Mouse (Mus musculus): ENCODE results near the gene Bahcc1. TPM values are rescaled to one million over a fixed set of nuclear protein-coding genes. Genes with fewer than 3 reads are reported as not detected.

Bahcc1 gene
- polyA plus RNA-seq, 1 experiment from 2014 or later, result 14.8 TPM

DNA sequence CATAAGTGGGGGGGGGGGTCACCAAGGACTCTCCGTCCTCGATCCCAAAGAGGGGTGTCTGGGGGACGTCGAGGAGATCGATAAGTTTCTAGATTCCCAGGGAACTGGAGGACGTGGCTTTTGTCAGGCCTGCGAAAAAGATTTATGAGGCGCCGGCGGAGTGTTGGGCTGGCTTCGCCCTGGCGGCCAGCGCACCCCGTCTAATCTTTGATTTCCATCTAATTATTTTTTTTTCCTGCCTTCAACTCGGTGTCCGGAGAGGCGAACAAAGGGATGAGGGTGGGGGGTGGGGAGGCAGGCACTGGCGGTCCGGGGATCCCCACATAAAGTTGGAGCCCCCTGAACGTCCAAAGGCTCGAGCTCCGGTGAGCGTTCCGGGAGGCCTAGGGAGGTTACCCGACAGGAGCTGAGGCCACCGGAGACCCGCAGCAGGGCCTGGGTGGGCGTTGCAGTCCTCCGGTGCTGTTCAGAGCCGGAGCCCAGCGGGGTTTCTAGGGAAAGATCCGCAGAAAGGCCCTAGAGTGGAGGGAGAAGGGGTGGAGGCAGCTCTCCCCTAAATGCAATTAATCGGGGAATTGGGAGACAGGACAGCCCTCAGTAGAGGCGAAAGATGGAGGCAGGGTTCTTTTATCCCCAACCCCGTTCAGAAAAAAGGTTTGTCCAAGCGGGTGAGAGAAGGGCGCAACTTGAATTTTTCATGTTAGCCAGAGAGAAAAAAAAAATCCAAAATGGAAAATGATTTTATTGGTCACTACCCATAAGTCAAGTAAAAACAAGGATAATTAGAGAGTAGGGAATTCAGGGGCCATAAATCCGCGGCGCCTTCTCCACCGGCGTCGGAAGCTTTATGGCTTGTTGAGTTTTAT lies 45.3 kb upstream of the Bahcc1 start:
- WGBS, result 1% methylated on average over 43 of the region's 43 CpGs
- Histone ChIP-seq H3K9me3 (ENCODE audit: control insufficient read depth, low read length) (no peaks in the 10 kb centered on the region), H3K4me2 (ENCODE audit: low read length) (peak overlapping the region; percentile 92), H3K27me3 (replicated peaks; ENCODE audit: control insufficient read depth, insufficient read depth, low read length) (no peaks in the 10 kb centered on the region), H3K4me3 (replicated peaks; ENCODE audit: low read length) (peak overlapping the region; percentile 77), H3K27ac (ENCODE audit: low read length) (peak overlapping the region; percentile 95), H3K36me3 (ENCODE audit: control insufficient read depth, insufficient read depth) (no peaks in the 10 kb centered on the region), H3K4me1 (replicated peaks; ENCODE audit: control insufficient read depth, insufficient read depth, low read length) (peaks cover 35% of the 10 kb centered on the region), H3K9ac (replicated peaks; ENCODE audit: low read depth, low read length) (peak overlapping the region; percentile 92)
- no peak for ATAC-seq

DNA sequence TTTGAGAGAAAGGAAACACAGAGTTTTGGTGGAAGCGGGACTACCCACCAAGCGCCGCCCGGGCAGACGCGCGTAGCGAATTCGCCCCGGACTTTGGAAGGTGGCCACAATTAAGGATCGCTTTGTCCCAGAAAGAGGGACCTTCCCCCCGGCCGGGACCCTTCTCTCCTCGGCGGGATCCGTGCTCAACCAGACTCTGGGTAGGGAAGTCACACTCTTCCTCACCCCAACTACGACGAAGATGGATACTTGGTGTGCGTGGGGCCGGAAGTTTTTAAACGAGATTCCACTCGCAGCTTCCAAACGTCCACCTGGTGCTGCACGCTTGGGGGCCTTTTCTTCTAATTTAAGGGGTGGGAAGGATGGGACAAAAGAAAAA lies 44.7 kb upstream of the Bahcc1 start:
- WGBS, result under 1% methylated on average over 24 of the region's 24 CpGs

DNA sequence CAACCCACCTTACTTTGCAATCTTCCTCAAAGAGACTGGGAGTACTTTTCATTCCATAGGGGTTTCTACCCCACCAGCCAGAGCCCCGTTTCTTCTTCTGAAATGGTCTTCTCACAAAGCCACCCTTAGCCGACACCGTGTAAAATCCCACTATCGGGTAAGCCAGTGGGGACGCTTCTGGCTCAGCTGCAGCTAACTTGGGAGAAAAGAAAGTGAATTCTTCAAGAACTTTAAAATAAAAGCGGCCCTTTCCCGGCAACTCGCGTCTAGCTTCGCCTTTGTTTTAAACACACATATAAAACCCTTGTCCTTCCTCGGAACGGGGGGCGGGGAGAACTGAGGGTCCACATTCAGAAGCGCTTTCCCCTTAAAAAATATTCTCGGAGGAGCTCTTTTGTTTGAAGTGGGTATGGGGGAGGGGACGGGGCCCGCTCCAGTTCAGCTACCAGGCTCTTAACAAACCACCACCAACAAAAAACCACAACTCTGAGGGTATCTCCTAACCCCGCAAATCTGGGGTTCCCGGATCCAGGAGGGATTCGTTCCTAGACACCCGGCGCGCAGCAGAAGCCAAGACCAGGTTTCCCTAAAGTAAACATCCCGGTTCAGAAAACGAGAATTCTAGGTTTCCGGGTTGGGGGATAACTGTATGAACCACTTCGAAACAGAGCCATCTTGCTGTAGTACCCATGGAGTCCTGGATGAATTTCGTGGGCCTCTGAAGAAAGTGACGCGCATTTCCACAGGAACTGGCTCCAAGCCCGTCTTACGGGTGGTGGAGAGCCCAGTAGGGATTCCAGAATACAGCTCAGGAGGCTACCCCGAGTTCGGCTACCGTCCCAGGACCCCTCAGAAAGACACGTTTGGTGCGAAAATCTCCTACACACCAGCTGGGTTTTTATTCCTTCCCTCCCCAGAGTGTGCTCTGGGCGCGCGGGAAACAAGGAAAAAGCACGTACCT lies 44.0 kb upstream of the Bahcc1 start:
- WGBS, result under 1% methylated on average over 41 of the region's 41 CpGs
- H3K36me3 ChIP-seq (ENCODE audit: control insufficient read depth, insufficient read depth), result no peaks in the 10 kb centered on the region
- peak overlapping the region; percentile 92 for H3K9ac ChIP-seq (replicated peaks; ENCODE audit: low read depth, low read length)
- H3K4me3 ChIP-seq (replicated peaks; ENCODE audit: low read length), result peak overlapping the region; percentile 77
- H3K27me3 ChIP-seq (replicated peaks; ENCODE audit: control insufficient read depth, insufficient read depth, low read length), result no peaks in the 10 kb centered on the region
- peak overlapping the region; percentile 92 for H3K4me2 ChIP-seq (ENCODE audit: low read length)
- ATAC-seq, result peak; percentile 1; the same call in 1 of the 2 replicates
- H3K27ac ChIP-seq (ENCODE audit: low read length), result peak overlapping the region; percentile 95
- peaks cover 32% of the 10 kb centered on the region for H3K4me1 ChIP-seq (replicated peaks; ENCODE audit: control insufficient read depth, insufficient read depth, low read length)
- H3K9me3 ChIP-seq (ENCODE audit: control insufficient read depth, low read length), result no peaks in the 10 kb centered on the region

More for the DNA sequence above, 44.7 kb upstream of the Bahcc1 start:
- H3K9ac ChIP-seq (replicated peaks; ENCODE audit: low read depth, low read length), result peak overlapping the region; percentile 92
- H3K27me3 ChIP-seq (replicated peaks; ENCODE audit: control insufficient read depth, insufficient read depth, low read length), result no peaks in the 10 kb centered on the region
- H3K27ac ChIP-seq (ENCODE audit: low read length), result peak overlapping the region; percentile 95; the same call in 1 of the 2 replicates
- H3K4me2 ChIP-seq (ENCODE audit: low read length), result peak overlapping the region; percentile 92
- peak overlapping the region; percentile 77 for H3K4me3 ChIP-seq (replicated peaks; ENCODE audit: low read length)
- no peaks in the 10 kb centered on the region for H3K36me3 ChIP-seq (ENCODE audit: control insufficient read depth, insufficient read depth)
- peaks cover 35% of the 10 kb centered on the region for H3K4me1 ChIP-seq (replicated peaks; ENCODE audit: control insufficient read depth, insufficient read depth, low read length)
- H3K9me3 ChIP-seq (ENCODE audit: control insufficient read depth, low read length), result no peaks in the 10 kb centered on the region
- no peak for ATAC-seq

DNA sequence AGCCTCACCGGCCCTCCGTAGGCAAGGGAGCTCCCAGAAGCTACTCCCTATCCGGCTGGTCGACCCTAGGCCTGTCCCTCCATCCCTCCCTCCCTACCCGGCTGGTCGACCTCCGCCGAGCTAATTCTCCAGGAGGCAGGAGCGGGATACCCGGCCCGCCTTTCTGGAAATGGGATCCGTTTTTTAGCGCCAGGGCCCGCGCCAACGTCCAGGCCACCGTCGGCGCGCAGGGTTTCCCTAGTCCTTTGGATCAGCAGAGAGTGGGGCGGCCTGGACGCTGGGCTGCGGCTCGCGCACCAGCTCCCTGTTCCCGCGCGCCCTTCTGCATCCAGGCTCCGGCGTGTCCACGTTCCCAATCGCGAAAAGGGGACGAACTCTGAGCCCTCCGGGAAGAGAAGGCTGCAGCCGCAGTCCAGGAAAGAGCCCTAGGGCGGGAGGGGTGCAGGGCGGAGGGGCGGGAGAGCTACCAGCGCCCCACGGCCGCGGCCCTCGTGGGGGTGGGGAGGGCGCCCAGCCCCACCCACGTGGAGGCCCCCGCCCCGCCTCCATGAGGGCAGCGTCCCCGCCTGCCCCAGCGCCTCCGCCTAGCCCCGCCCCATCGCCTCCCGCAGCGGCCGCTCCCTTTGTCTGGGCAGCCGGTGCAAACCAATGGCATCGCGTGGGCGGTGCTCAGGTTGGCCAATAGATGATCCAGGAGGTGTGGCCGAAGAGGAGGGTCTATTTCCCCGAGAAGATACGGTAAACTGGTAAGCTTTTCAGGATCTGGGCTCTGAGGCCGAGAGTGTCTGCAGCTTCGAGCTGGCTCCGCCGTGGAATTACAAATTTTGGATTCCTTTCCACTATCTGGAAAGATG lies 43.1 kb upstream of the Bahcc1 start:
- Histone ChIP-seq H3K9me3 (ENCODE audit: control insufficient read depth, low read length) (no peaks in the 10 kb centered on the region), H3K4me2 (ENCODE audit: low read length) (peak overlapping the region; percentile 92), H3K27me3 (replicated peaks; ENCODE audit: control insufficient read depth, insufficient read depth, low read length) (no peaks in the 10 kb centered on the region), H3K27ac (ENCODE audit: low read length) (peak overlapping the region; percentile 95), H3K9ac (replicated peaks; ENCODE audit: low read depth, low read length) (peak overlapping the region; percentile 92), H3K4me3 (replicated peaks; ENCODE audit: low read length) (peak overlapping the region; percentile 77), H3K4me1 (replicated peaks; ENCODE audit: control insufficient read depth, insufficient read depth, low read length) (peaks cover 22% of the 10 kb centered on the region), H3K36me3 (ENCODE audit: control insufficient read depth, insufficient read depth) (no peaks in the 10 kb centered on the region)
- peak; percentile 96 for ATAC-seq
- under 1% methylated on average over 60 of the region's 68 CpGs for WGBS

DNA sequence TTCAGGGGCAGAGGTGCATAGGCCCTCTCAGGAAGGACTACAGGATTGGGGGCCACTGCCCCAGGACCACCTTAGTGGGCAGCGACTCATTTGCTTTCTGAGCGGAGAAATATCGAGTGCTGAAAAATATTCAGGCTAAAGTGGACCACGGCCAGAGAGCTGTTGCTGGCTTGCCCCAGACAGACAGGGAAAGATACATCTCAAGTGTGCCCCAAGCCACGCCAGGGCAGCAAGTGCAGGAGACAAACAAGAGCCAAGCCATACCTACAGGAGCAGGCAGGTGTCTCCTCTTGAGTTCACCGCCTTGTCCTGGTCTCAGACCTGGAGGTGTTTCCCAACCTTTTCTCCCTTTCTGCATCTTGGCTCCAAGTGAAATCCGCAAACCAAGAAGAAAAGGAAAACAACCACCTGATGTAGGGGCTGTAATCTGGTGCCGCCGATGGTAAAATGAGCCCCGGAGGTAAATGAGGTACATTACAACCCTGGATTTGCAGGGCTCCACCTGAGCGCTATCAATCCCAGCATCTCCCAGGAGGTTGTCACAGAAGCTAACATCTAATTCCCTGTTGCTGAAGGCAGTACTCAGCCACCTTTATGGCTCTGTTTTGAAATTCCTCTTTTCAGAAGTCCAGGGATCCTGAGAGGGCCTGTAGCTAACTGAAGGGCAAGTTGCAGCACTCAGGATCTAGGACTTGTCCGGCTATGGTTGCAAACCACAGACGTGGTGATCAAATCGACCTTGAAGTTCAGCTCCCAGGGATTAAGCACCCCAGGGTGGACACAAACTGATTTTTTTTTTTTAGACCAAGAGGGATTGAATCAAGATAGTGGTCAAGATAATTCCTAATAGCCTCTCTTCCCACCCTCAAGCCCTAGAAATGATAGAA lies 42.0 kb upstream of the Bahcc1 start:
- H3K9me3 ChIP-seq (ENCODE audit: control insufficient read depth, low read length), result no peaks in the 10 kb centered on the region
- peak overlapping the region; percentile 77 for H3K4me3 ChIP-seq (replicated peaks; ENCODE audit: low read length)
- peaks cover 11% of the 10 kb centered on the region for H3K4me1 ChIP-seq (replicated peaks; ENCODE audit: control insufficient read depth, insufficient read depth, low read length)
- H3K27ac ChIP-seq (ENCODE audit: low read length), result no peak overlapping the region
- H3K27me3 ChIP-seq (replicated peaks; ENCODE audit: control insufficient read depth, insufficient read depth, low read length), result no peaks in the 10 kb centered on the region
- H3K4me2 ChIP-seq (ENCODE audit: low read length), result peak overlapping the region; percentile 92
- no peak for ATAC-seq
- no peaks in the 10 kb centered on the region for H3K36me3 ChIP-seq (ENCODE audit: control insufficient read depth, insufficient read depth)
- H3K9ac ChIP-seq (replicated peaks; ENCODE audit: low read depth, low read length), result peak overlapping the region; percentile 16; the same call in 1 of the 2 replicates
- WGBS, result 43% methylated on average over 14 of the region's 14 CpGs

DNA sequence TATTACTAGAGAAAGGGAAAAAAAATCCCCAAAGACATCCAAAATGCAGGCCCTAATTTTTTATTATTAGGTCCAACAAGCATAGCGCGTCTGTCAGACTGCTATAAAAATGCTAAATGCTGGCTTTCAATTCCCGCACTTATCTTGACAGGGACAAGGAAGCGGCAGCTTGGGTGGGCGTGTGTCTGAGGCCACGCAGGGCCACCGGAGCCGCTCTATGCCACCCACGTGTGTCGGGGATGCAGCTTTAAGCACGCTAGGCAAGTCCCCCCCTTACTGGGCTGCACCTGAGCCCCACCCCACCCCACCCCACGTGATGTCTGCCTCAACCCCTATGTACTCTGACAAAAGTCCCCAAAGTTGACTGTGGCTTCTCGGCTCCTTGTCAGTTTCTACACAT lies 33.9 kb upstream of the Bahcc1 start:
- WGBS, result 32% methylated on average over 13 of the region's 13 CpGs
- H3K4me2 ChIP-seq (ENCODE audit: low read length), result no peak overlapping the region
- no peaks in the 10 kb centered on the region for H3K36me3 ChIP-seq (ENCODE audit: control insufficient read depth, insufficient read depth)
- no peak overlapping the region for H3K9ac ChIP-seq (replicated peaks; ENCODE audit: low read depth, low read length)
- H3K27ac ChIP-seq (ENCODE audit: low read length), result no peak overlapping the region
- no peaks in the 10 kb centered on the region for H3K9me3 ChIP-seq (ENCODE audit: control insufficient read depth, low read length)
- H3K4me1 ChIP-seq (replicated peaks; ENCODE audit: control insufficient read depth, insufficient read depth, low read length), result 0 out of 2 replicates have a peak, but pooled peaks cover 3% of the 10 kb centered on the region
- no peak for ATAC-seq
- no peaks in the 10 kb centered on the region for H3K27me3 ChIP-seq (replicated peaks; ENCODE audit: control insufficient read depth, insufficient read depth, low read length)
- no peak overlapping the region for H3K4me3 ChIP-seq (replicated peaks; ENCODE audit: low read length)

DNA sequence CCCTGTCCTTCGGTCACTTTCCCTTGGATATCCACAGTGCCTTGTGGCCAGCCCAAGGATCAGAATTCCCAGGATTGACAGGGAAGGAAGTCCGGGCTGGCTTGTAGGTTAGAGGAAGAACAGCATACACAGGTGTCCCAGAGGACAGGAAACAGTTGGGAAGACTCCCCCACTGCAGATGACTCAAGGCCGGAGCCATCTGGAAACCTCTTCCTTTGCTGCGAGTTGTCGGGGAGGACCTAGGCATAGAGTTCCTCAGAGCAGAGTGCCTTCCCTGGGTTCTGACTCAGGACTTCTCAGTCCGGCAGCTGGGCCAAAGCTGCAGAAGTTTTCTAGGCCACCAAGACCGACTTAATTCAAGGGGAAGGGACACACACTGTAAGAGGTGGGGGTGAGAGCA lies 33.0 kb upstream of the Bahcc1 start:
- ATAC-seq, result no peak
- 77% methylated on average over 7 of the region's 7 CpGs for whole genome bisulfite sequencing
- Histone ChIP-seq H3K9ac (replicated peaks; ENCODE audit: low read depth, low read length) (no peak overlapping the region), H3K4me2 (ENCODE audit: low read length) (no peak overlapping the region), H3K4me1 (replicated peaks; ENCODE audit: control insufficient read depth, insufficient read depth, low read length) (0 out of 2 replicates have a peak, but pooled peaks cover 3% of the 10 kb centered on the region), H3K36me3 (ENCODE audit: control insufficient read depth, insufficient read depth) (no peaks in the 10 kb centered on the region), H3K4me3 (replicated peaks; ENCODE audit: low read length) (no peak overlapping the region), H3K27ac (ENCODE audit: low read length) (no peak overlapping the region), H3K9me3 (ENCODE audit: control insufficient read depth, low read length) (no peaks in the 10 kb centered on the region), H3K27me3 (replicated peaks; ENCODE audit: control insufficient read depth, insufficient read depth, low read length) (no peaks in the 10 kb centered on the region)

DNA sequence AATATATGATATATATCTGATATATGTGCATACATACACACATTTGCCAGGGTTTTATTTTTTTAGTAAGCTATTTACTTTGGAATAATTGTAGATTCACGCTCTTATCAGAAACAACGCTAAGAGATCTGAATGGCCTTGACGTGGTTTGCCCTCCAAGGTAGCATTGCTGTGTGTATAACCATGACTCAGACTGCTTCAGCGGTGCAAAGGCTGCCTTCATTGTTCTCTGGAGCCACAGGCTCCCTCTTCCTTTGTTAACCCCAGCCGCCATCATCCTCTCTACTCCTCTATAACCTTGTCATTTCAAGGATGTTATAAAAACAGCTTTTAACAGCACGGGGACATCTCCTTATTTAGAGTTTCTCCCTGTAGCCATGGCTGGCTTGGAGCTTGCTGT lies 32.1 kb upstream of the Bahcc1 start:
- 75% methylated on average over 6 of the region's 6 CpGs for WGBS
- H3K27ac ChIP-seq (ENCODE audit: low read length), result no peak overlapping the region
- H3K4me1 ChIP-seq (replicated peaks; ENCODE audit: control insufficient read depth, insufficient read depth, low read length), result 0 out of 2 replicates have a peak, but pooled peaks cover 3% of the 10 kb centered on the region
- H3K36me3 ChIP-seq (ENCODE audit: control insufficient read depth, insufficient read depth), result no peaks in the 10 kb centered on the region
- no peak overlapping the region for H3K4me2 ChIP-seq (ENCODE audit: low read length)
- H3K27me3 ChIP-seq (replicated peaks; ENCODE audit: control insufficient read depth, insufficient read depth, low read length), result no peaks in the 10 kb centered on the region
- H3K9ac ChIP-seq (replicated peaks; ENCODE audit: low read depth, low read length), result no peak overlapping the region
- no peak overlapping the region for H3K4me3 ChIP-seq (replicated peaks; ENCODE audit: low read length)
- ATAC-seq, result no peak
- no peaks in the 10 kb centered on the region for H3K9me3 ChIP-seq (ENCODE audit: control insufficient read depth, low read length)

Data from forebrain, embryonic 16.5 days (tissue).